Mouse (Mus musculus): ENCODE data around the gene Fzr1. TPM values are rescaled to one million over a fixed set of nuclear protein-coding genes. Genes with fewer than 3 reads are reported as not detected.

Fzr1 gene
- polyA plus RNA-seq, 1 experiment from 2014 or later: 90.9 TPM

DNA sequence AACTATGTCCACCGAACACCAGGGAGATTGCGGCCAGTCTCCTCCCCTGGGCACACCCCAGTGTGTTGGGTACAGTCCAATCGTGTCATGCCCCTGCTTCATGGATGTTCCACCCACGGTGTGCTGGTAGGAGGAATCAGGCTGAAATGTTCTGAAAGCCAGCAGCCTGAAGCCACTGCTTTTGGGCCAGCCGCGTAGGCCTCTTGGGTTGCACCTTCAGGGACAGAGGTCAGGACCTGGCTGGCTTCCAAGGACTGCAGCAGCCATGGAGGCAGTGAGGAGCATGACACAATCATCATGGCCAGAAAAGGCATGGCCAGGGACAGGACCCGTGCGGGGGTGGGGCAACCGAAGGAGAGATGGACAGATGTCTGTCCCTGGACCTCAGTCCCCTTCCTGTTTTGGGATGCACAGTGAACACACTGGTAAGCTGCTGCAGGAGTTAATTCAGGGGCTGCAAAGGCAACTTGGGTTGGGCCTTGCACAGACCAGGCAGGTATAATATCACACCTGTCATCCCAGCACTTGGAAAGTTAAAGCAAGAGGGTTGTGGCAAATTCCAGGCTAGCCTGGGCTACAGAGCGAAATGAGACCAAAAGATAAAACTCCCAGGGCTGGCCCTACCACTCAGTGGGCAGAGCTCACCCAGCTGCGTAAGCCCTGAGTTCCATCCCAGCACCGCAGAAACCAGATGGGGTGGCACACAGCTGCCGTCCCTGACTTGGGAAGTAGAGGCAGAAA is 59.6 kb downstream of the Fzr1 start:
- 87% methylated on average over 13 of the region's 13 CpGs for WGBS
- Histone ChIP-seq H3K9me3 (no peaks in the 10 kb centered on the region), H3K9ac (no peak overlapping the region), H3K27me3 (no peaks in the 10 kb centered on the region), H3K27ac (peak overlapping the region; percentile 92), H3K36me3 (peaks cover 62% of the 10 kb centered on the region), H3K4me3 (peak overlapping the region; percentile 99; the same call in 1 of the 2 replicates), H3K4me2 (0 out of 2 replicates have a peak overlapping the region, but pooled peaks have one; percentile 74), H3K4me1 (peaks cover 53% of the 10 kb centered on the region)
- ATAC-seq (ENCODE audit: insufficient number of reproducible peaks, low FRiP score, low TSS enrichment, low read depth): no peak

- Histone ChIP-seq H3K9me3 (no peaks in the 10 kb centered on the region), H3K36me3 (peaks cover 62% of the 10 kb centered on the region), H3K4me2 (peak overlapping the region; percentile 44), H3K27me3 (no peaks in the 10 kb centered on the region), H3K27ac (peak overlapping the region; percentile 47; the same call in 1 of the 2 replicates), H3K4me3 (peak overlapping the region; percentile 28), H3K9ac (peak overlapping the region; percentile 28; the same call in 1 of the 2 replicates), H3K4me1 (peaks cover 44% of the 10 kb centered on the region)
- 19% methylated on average over 19 of the region's 20 CpGs for WGBS
- no peak for ATAC-seq (ENCODE audit: insufficient number of reproducible peaks, low FRiP score, low TSS enrichment, low read depth)
Observed at GRCm38 (mm10) chr10:81317273-81317672, 61.0 kb downstream of the Fzr1 start.

DNA sequence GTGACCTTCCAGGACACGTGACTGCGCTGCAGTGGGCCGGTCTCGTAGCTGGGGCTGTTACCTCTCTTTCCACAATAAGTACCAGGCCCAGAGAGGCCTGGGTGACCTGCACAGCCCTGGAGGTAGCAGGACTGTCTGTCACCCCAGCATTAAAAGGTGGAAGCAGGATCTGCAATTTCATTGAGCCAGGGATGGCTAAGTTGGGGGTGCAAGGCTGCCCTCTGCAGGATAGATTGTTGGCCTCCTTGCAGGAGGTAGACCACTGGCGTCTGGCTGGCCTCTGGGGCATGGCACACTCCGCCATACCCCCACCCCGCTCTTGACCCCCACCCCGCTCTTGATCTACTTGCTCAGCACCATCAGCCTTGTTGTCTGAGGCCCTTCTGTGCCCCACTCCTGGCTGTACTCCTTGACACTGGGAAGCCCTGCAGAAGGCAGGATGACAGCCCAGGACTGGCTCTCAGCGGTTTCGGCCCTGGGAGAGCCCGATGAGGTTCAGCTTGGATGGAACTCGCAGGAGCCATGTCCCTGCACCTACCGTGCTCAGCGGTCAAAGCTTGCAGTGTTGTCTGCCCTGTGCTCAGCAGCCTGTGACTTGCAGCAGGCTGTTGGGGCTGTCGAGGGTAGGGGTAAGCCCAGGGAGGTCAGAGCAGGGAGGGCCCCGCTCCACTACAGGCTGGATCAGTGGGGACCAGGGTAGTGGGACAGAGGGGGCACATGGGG is 61.8 kb downstream of the Fzr1 start:
- no peaks in the 10 kb centered on the region for H3K9me3 ChIP-seq
- H3K4me2 ChIP-seq: peak overlapping the region; percentile 44
- H3K9ac ChIP-seq: peak overlapping the region; percentile 28; the same call in 1 of the 2 replicates
- ATAC-seq (ENCODE audit: insufficient number of reproducible peaks, low FRiP score, low TSS enrichment, low read depth): no peak
- peak overlapping the region; percentile 28 for H3K4me3 ChIP-seq
- no peaks in the 10 kb centered on the region for H3K27me3 ChIP-seq
- peaks cover 68% of the 10 kb centered on the region for H3K36me3 ChIP-seq
- 54% methylated on average over 16 of the region's 16 CpGs for WGBS
- H3K27ac ChIP-seq: peak overlapping the region; percentile 47; the same call in 1 of the 2 replicates
- H3K4me1 ChIP-seq: peaks cover 37% of the 10 kb centered on the region

Small RNAs within 50 kb of the gene (microRNA-seq; reads per million reads assigned to microRNA genes)
- gene Mir1191b (1.2 reads per million), gene Mir6913 (not detected)

Other genes starting within 250 kb of the Fzr1 start
- 58.6 and 61.4 TPM in 2 replicates for gene Zbtb7a, start 243.3 kb downstream of the Fzr1 start, polyA plus RNA-seq (2015; fragmentation: Nextera tagmentation; extraction: Ambion mirVana)
- gene Pias4, start 210.6 kb downstream of the Fzr1 start, polyA plus RNA-seq (2015; fragmentation: Nextera tagmentation; extraction: Ambion mirVana): 48.0 and 50.6 TPM in 2 replicates
- 564 and 615 TPM in 2 replicates for gene Eef2, start 201.9 kb downstream of the Fzr1 start, polyA plus RNA-seq (2015; fragmentation: Nextera tagmentation; extraction: Ambion mirVana)
- gene Dapk3, start 195.5 kb downstream of the Fzr1 start, polyA plus RNA-seq (2015; fragmentation: Nextera tagmentation; extraction: Ambion mirVana): 45.7 and 53.5 TPM in 2 replicates
- not detected in 2 replicates for gene 4930442H23Rik, start 194.7 kb downstream of the Fzr1 start, polyA plus RNA-seq (2015; fragmentation: Nextera tagmentation; extraction: Ambion mirVana)
- gene Nmrk2, start 176.5 kb downstream of the Fzr1 start, polyA plus RNA-seq (2015; fragmentation: Nextera tagmentation; extraction: Ambion mirVana): 0.41 and 1.3 TPM in 2 replicates
- gene Atcay, start 147.7 kb downstream of the Fzr1 start, polyA plus RNA-seq (2015; fragmentation: Nextera tagmentation; extraction: Ambion mirVana): 0.25 and 0.28 TPM in 2 replicates
- gene Zfr2, start 145.4 kb downstream of the Fzr1 start, polyA plus RNA-seq (2015; fragmentation: Nextera tagmentation; extraction: Ambion mirVana): 8.7 and 10.9 TPM in 2 replicates
- 5.4 and 6.0 TPM in 2 replicates for gene Matk, start 125.6 kb downstream of the Fzr1 start, polyA plus RNA-seq (2015; fragmentation: Nextera tagmentation; extraction: Ambion mirVana)
- gene Mrpl54, start 111.6 kb downstream of the Fzr1 start, polyA plus RNA-seq (2015; fragmentation: Nextera tagmentation; extraction: Ambion mirVana): 189 and 194 TPM in 2 replicates
- gene Apba3, start 111.6 kb downstream of the Fzr1 start, polyA plus RNA-seq (2015; fragmentation: Nextera tagmentation; extraction: Ambion mirVana): 77.1 and 87.5 TPM in 2 replicates
- 8.4 and 9.9 TPM in 2 replicates for gene Tjp3, start 86.9 kb downstream of the Fzr1 start, polyA plus RNA-seq (2015; fragmentation: Nextera tagmentation; extraction: Ambion mirVana)
- gene Pip5k1c, start 85.6 kb downstream of the Fzr1 start, polyA plus RNA-seq (2015; fragmentation: Nextera tagmentation; extraction: Ambion mirVana): 44.8 and 48.1 TPM in 2 replicates
- gene Cactin, start 57.4 kb downstream of the Fzr1 start, polyA plus RNA-seq (2015; fragmentation: Nextera tagmentation; extraction: Ambion mirVana): 37.3 and 39.3 TPM in 2 replicates
- gene Tbxa2r, start 49.8 kb downstream of the Fzr1 start, polyA plus RNA-seq (2015; fragmentation: Nextera tagmentation; extraction: Ambion mirVana): 11.9 and 12.8 TPM in 2 replicates
- 0.04 and 0.07 TPM in 2 replicates for gene Gipc3, start 35.2 kb downstream of the Fzr1 start, polyA plus RNA-seq (2015; fragmentation: Nextera tagmentation; extraction: Ambion mirVana)
- gene Hmg20b, start 28.0 kb downstream of the Fzr1 start, polyA plus RNA-seq (2015; fragmentation: Nextera tagmentation; extraction: Ambion mirVana): 86.0 and 89.9 TPM in 2 replicates
- gene Mfsd12, start 21.0 kb downstream of the Fzr1 start, polyA plus RNA-seq (2015; fragmentation: Nextera tagmentation; extraction: Ambion mirVana): 13.3 and 13.4 TPM in 2 replicates
- gene 4930404N11Rik, start 12.7 kb downstream of the Fzr1 start, polyA plus RNA-seq (2015; fragmentation: Nextera tagmentation; extraction: Ambion mirVana): 0.60 and 1.6 TPM in 2 replicates
- 79.8 and 88.7 TPM in 2 replicates for gene Dohh, start 5.9 kb upstream of the Fzr1 start, polyA plus RNA-seq (2015; fragmentation: Nextera tagmentation; extraction: Ambion mirVana)
- gene Gm48551, start 6.0 kb upstream of the Fzr1 start, polyA plus RNA-seq (2015; fragmentation: Nextera tagmentation; extraction: Ambion mirVana): 2.1 and 3.1 TPM in 2 replicates
- 0.51 and 1.7 TPM in 2 replicates for gene Gm48552, start 10.5 kb upstream of the Fzr1 start, polyA plus RNA-seq (2015; fragmentation: Nextera tagmentation; extraction: Ambion mirVana)
- 2.9 and 3.6 TPM in 2 replicates for gene Smim24, start 14.5 kb upstream of the Fzr1 start, polyA plus RNA-seq (2015; fragmentation: Nextera tagmentation; extraction: Ambion mirVana)
- gene Nfic, start 77.1 kb upstream of the Fzr1 start, polyA plus RNA-seq (2015; fragmentation: Nextera tagmentation; extraction: Ambion mirVana): 138 and 146 TPM in 2 replicates
- gene Celf5, start 104.2 kb upstream of the Fzr1 start, polyA plus RNA-seq (2015; fragmentation: Nextera tagmentation; extraction: Ambion mirVana): 1.1 and 1.3 TPM in 2 replicates
- 94.0 and 95.1 TPM in 2 replicates for gene Ncln, start 117.9 kb upstream of the Fzr1 start, polyA plus RNA-seq (2015; fragmentation: Nextera tagmentation; extraction: Ambion mirVana)
- gene S1pr4, start 121.6 kb upstream of the Fzr1 start, polyA plus RNA-seq (2015; fragmentation: Nextera tagmentation; extraction: Ambion mirVana): 0.67 and 0.72 TPM in 2 replicates
- 7.3 and 7.9 TPM in 2 replicates for gene Gna15, start 145.7 kb upstream of the Fzr1 start, polyA plus RNA-seq (2015; fragmentation: Nextera tagmentation; extraction: Ambion mirVana)
- 80.4 and 81.7 TPM in 2 replicates for gene Gna11, start 166.7 kb upstream of the Fzr1 start, polyA plus RNA-seq (2015; fragmentation: Nextera tagmentation; extraction: Ambion mirVana)
- gene Aes, start 181.0 kb upstream of the Fzr1 start, polyA plus RNA-seq (2015; fragmentation: Nextera tagmentation; extraction: Ambion mirVana): 517 and 519 TPM in 2 replicates
- gene Tle2, start 196.0 kb upstream of the Fzr1 start, polyA plus RNA-seq (2015; fragmentation: Nextera tagmentation; extraction: Ambion mirVana): 39.7 and 41.7 TPM in 2 replicates
- 9.9 and 11.7 TPM in 2 replicates for gene Tle6, start 222.6 kb upstream of the Fzr1 start, polyA plus RNA-seq (2015; fragmentation: Nextera tagmentation; extraction: Ambion mirVana)
- 0.81 and 1.0 TPM in 2 replicates for gene BC025920, start 227.8 kb upstream of the Fzr1 start, polyA plus RNA-seq (2015; fragmentation: Nextera tagmentation; extraction: Ambion mirVana)
- gene Sirt6, start 249.3 kb upstream of the Fzr1 start, polyA plus RNA-seq (2015; fragmentation: Nextera tagmentation; extraction: Ambion mirVana): 41.7 and 42.3 TPM in 2 replicates

All from limb, embryonic 15.5 days (tissue).